Mouse (Mus musculus) fat pad, adult 2 months (tissue): ENCODE measurements around the gene Nr2e3.
"Not testable (repeated sequence)": the region's sequence is repeated elsewhere in the genome, so short reads cannot be mapped to it uniquely, and the experiment has no call there.

Experiments
- DNase-seq: peaks from one replicate; pipeline ENCODE4 v3.0.0-alpha.2; 2011; ENCODE audit warnings: low read depth, low spot score; ENCODE audit errors: extremely low read depth

Gene Nr2e3

GRCm38 (mm10) chr9:59960559-59960958 lies at the start of gene Nr2e3:
TSS of gene Nr2e3 (minus strand) at chr9:59960659.
- no peak for DNase-seq

- DNase-seq = no peak
Measured at GRCm38 (mm10) chr9:60008936-60009335, 48.5 kb upstream of the Nr2e3 start.

- DNase-seq = no peak
Measured at GRCm38 (mm10) chr9:60002323-60002722, 41.9 kb upstream of the Nr2e3 start.

- no peak for DNase-seq
Measured at GRCm38 (mm10) chr9:60001444-60001843, 41.0 kb upstream of the Nr2e3 start.

- no peak for DNase-seq
Measured at GRCm38 (mm10) chr9:59997725-59998124, 37.3 kb upstream of the Nr2e3 start.

GRCm38 (mm10) chr9:59991407-59991806 lies 30.9 kb upstream of the Nr2e3 start:
- DNase-seq = no peak

- DNase-seq = no peak
Measured at GRCm38 (mm10) chr9:59989864-59990263, 29.4 kb upstream of the Nr2e3 start.

- DNase-seq = no peak
Measured at GRCm38 (mm10) chr9:59985900-59986572, 25.6 kb upstream of the Nr2e3 start.

GRCm38 (mm10) chr9:59981116-59981515 lies 20.7 kb upstream of the Nr2e3 start:
- no peak for DNase-seq

GRCm38 (mm10) chr9:59971263-59971662 lies 10.8 kb upstream of the Nr2e3 start:
- no peak for DNase-seq

- DNase-seq = no peak
Measured at GRCm38 (mm10) chr9:59969383-59969782, 8.9 kb upstream of the Nr2e3 start.

GRCm38 (mm10) chr9:59965046-59965445 lies 4.6 kb upstream of the Nr2e3 start:
- no peak for DNase-seq

GRCm38 (mm10) chr9:59964367-59964766 lies 3.9 kb upstream of the Nr2e3 start:
- peak; percentile 33 for DNase-seq

- no peak for DNase-seq
Measured at GRCm38 (mm10) chr9:59961201-59961955, 919 bp upstream of the Nr2e3 start.

GRCm38 (mm10) chr9:59959276-59959675 lies 1.2 kb downstream of the Nr2e3 start:
- DNase-seq = no peak

GRCm38 (mm10) chr9:59958115-59958514 lies 2.3 kb downstream of the Nr2e3 start:
- not testable (repeated sequence) for DNase-seq

- no peak for DNase-seq
Measured at GRCm38 (mm10) chr9:59956496-59956895, 4.0 kb downstream of the Nr2e3 start.

- no peak for DNase-seq
Measured at GRCm38 (mm10) chr9:59955692-59956091, 4.8 kb downstream of the Nr2e3 start.

GRCm38 (mm10) chr9:59955199-59955598 lies 5.3 kb downstream of the Nr2e3 start:
- no peak for DNase-seq

- DNase-seq = no peak
Measured at GRCm38 (mm10) chr9:59953556-59953955, 6.9 kb downstream of the Nr2e3 start.

- DNase-seq = no peak
Measured at GRCm38 (mm10) chr9:59952515-59953070, 7.9 kb downstream of the Nr2e3 start.

GRCm38 (mm10) chr9:59951943-59952342 lies 8.5 kb downstream of the Nr2e3 start:
- DNase-seq = no peak
